Mouse (Mus musculus) spleen, postnatal 4 days (tissue): ENCODE measurements around the gene Gm9507.
"Not testable (repeated sequence)": the region's sequence is repeated elsewhere in the genome, so short reads cannot be mapped to it uniquely, and the experiment has no call there.

Experiments used
- DNase-seq, 2 experiments: peaks; one replicate each; pipeline ENCODE4 v3.0.0; 2022; ENCODE audit warnings: low spot score in 2 of 2

Gene Gm9507

DNA sequence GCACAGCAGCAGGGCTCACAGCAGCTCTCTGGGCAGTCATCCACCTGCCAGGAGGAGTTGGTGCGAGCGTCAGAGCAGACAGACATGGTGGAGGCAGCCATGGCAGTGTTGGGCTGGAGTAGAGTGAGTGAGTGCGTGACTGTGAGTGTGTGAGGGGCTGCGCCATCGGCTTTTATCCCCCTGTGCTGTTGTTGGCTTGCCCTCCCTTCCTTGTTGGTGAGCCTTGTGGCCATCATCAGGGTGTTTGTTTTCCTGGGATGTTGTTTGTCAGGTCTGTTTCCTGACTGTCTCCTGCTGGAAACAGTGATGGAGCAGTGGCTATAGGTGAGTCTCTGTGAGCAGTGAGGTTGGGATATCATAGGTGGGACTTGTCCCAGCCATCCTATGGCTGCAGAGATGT, at the start of gene Gm9507:
Gene Gm9507 (minus strand): TSS at position 101 of the 400 bp plus-strand sequence.
- DNase-seq, result no peak

DNA sequence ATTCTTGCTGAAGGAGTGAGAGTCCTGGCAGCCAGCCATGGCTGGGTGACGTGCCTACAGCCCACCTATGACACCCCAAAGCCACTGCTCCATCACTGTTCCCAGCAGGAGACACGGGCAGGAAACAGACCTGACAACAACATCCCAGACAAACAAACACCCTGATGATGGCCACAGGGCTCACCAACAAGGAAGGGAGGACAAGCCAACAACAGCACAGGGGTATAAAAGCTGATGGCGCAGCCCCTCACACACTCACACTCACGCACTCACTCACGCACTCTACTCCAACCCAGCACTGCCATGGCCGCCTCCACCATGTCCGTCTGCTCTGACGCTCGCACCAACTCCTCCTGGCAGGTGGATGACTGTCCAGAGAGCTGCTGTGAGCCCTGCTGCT, 40.9 kb upstream of the Gm9507 start, which contains the start of gene Gm10318:
Gene Gm10318 (plus strand): TSS at position 301 of the 400 bp plus-strand sequence.
- DNase-seq, result no peak

GRCm38 (mm10) chr10:77847538-77847937, 35.9 kb upstream of the Gm9507 start:
- no peak for DNase-seq

- DNase-seq, result no peak
Measured at GRCm38 (mm10) chr10:77846961-77847360, 35.3 kb upstream of the Gm9507 start.

DNA sequence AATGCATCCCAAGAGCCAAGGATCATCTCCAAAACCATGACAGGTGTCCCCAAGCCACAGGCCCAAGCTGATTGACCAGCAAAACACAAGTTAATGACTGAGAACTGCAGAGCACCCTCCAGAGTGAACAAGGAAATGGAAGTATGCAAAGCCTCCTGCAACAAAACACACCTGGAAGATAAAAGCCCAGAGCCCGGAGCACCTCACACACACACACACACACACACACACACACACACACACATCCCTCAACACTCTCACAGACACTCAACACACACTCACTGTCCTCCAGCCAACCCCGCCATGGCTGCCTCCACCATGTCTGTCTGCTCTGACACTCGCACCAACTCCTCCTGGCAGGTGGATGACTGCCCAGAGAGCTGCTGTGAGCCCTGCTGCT, 34.9 kb upstream of the Gm9507 start, which contains the start of gene Gm36176:
Gene Gm36176 (plus strand): TSS at position 301 of the 400 bp plus-strand sequence.
- DNase-seq, result no peak

DNA sequence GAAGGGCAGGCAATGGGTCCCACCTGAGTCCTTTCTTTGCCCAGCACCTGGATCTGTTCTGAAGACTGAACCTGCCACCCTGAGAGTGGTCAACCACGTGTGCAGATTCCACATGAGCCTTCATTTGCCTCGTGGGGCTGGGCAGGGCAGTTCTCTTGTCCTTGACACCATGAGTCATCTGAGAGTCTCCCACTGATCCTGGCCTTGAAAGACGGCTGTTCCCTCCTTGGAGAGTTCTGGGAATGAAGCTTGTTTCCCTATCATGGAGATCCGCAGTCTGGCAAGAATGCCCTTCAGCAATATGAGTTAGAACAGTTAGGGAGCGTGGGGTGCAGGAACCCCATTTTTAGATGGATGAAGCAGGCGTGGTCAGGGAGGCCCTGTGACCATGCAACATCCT, 27.4 kb upstream of the Gm9507 start:
- no peak for DNase-seq

- DNase-seq, result no peak
Measured at GRCm38 (mm10) chr10:77835647-77836046, 24.0 kb upstream of the Gm9507 start, which contains the start of gene Krtap10-10. TSS of gene Krtap10-10 (plus strand) at chr10:77835947.

GRCm38 (mm10) chr10:77826951-77827350, 15.3 kb upstream of the Gm9507 start, which contains the start of gene Krtap10-4:
TSS of gene Krtap10-4 (minus strand) at chr10:77827095.
- no peak for DNase-seq

GRCm38 (mm10) chr10:77819203-77819602, 7.6 kb upstream of the Gm9507 start:
- no peak for DNase-seq

DNA sequence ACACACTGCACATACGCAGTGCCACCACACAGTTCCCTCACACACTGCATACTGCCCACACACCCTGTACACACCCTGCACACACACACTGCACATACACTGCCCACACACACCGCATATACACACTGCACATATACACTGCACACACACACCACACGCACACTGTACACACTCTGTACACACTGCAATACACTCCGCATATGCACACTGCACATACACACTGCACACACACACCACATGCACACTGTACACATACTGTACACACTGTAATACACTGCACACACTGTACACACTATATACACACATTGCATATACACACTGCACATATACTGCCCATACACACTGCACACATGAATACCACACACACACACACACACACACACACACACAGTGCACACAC, 6.9 kb upstream of the Gm9507 start:
- DNase-seq, result no peak

DNA sequence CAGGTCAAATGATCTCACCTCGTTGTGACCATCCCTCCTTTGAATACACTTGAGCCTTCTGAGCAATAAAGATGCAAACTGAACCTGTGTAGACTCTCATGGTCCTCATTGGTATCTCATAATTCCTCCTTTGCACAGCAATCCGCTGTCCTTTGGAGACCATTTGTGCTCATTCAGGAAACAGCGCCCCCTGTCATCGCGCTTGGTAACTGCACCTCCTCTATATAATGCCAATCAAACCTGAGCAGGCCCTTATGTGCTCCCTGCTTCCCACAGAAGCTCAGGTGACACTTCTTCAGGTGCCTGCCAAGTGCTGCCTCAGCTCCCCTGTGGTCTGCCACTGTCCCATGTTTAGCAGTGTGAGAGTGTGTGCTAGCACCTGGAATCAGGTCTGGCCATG, 3.9 kb upstream of the Gm9507 start:
- DNase-seq, result peak in 1 of 2 experiments; percentile 69

DNA sequence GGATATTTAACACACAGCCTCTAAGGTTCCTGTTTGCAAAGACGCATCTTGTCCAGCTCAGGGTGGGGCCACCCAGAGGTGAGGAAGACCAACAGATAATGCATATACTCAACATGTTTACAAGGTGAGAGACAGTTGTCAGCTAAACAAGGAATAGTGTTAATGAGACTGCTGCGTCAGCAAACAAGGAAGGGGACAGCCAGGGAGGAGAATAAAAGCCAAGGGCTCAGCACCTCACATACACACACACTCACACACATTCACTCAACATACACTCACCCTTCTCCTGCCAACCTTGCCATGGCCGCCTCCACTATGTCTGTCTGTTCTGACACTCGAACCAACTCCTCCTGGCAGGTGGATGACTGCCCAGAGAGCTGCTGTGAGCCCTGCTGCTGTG, 2.7 kb upstream of the Gm9507 start, which contains the start of gene Gm2696:
Gene Gm2696 (plus strand): TSS at position 301 of the 400 bp plus-strand sequence.
- no peak for DNase-seq

- DNase-seq, result no peak
Measured at GRCm38 (mm10) chr10:77804095-77804494, 7.5 kb downstream of the Gm9507 start.

- DNase-seq, result no peak
Measured at GRCm38 (mm10) chr10:77798921-77799508, 12.6 kb downstream of the Gm9507 start, which contains the start of gene Gm19668. TSS of gene Gm19668 (minus strand) at chr10:77799133.

DNA sequence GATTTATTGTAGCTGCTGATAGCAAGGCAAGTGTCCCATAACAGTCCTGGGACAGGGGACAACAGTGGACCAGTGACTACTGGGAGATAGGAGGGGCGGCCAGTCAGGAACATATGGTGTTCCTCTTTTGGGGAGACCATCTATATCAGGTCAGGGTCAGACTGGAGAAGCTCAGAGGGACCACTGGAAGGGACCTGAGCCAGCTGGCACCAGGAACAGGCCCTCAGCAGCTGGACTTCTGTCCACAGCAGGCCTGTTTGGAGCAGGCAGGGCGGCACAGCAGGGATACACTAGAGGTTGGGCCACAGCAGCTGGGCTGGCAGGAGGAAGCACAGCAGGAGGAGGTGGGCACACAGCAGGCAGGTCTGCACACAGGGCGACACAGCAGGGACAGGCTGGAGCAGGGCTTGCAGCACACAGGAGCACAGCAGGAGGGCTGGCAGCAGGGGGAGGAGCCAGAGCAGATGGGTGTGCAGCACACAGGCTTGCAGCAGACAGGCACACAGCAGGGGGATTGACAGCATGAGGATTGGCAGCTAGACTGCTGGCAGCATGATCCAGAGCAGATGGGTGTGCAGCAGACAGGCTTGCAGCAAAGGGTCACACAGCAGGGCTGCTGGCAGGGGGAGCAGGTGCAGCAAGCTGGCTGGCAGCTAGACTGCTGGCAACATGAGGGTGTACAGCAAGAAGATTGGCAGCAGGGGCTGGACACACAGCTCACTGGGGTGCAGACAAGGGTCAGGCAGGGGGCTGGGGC, 13.3 kb downstream of the Gm9507 start:
- DNase-seq, result not testable (repeated sequence)

GRCm38 (mm10) chr10:77797677-77798076, 14.0 kb downstream of the Gm9507 start:
- no peak for DNase-seq

DNA sequence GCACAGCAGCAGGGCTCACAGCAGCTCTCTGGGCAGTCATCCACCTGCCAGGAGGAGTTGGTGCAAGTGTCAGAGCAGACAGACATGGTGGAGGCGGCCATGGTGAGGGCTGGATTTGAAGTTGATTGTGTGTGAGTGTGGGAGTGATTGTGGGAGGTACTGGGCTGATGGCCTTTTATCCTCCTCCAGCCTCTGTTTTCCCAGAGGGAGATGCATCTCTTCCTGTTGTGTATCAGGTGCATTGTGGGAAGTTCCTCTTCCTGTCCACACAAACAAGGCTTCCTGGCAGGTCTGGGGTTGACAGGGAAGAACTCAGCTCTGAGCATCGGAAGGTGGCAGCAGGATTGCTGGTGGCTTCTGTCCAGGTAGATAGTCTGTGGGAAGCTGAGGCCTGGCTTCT, 16.7 kb downstream of the Gm9507 start, which contains the start of gene Gm9639:
Gene Gm9639 (minus strand): TSS at position 101 of the 400 bp plus-strand sequence.
- no peak for DNase-seq

GRCm38 (mm10) chr10:77788621-77789020, 23.0 kb downstream of the Gm9507 start:
- DNase-seq, result no peak

GRCm38 (mm10) chr10:77787876-77788275, 23.8 kb downstream of the Gm9507 start, which contains the start of gene Gm7137:
TSS of gene Gm7137 (minus strand) at chr10:77788200.
- DNase-seq, result not testable (repeated sequence)

- not testable (repeated sequence) for DNase-seq
Measured at GRCm38 (mm10) chr10:77783396-77783795, 28.2 kb downstream of the Gm9507 start.

- DNase-seq, result not testable (repeated sequence)
Measured at GRCm38 (mm10) chr10:77782442-77782841, 29.2 kb downstream of the Gm9507 start, which contains the start of gene Gm3250. TSS of gene Gm3250 (minus strand) at chr10:77782542.

DNA sequence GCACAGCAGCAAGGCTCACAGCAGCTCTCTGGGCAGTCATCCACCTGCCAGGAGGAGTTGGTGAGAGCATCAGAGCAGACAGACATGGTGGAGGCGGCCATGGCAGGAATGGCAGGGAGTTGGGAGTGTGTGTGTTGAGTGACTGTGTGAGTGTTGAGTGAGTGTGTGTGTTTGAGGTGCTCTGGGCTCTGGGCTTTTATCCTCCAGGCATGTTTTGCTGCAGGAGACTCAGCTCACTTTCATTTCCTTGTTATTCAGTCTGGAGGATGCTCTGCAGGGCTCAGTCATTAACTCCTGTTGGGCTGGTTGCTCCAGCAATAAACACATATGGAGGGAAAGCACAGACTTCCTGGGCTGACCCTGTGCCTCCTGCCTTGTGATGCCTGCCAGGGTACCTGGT, 34.8 kb downstream of the Gm9507 start, which contains the start of gene Gm7138:
Gene Gm7138 (minus strand): TSS at position 101 of the 400 bp plus-strand sequence.
- not testable (repeated sequence) for DNase-seq
